Mouse (Mus musculus) Muller cell, postnatal 12 days (primary cell): Measurements from ENCODE around the gene Rnf150.

Experiments
- DNase-seq: peaks from one replicate; pipeline ENCODE4 v3.0.0-alpha.2; 2015; ENCODE audit errors: inconsistent ontology term

Rnf150 gene

GRCm38 (mm10) chr8:82863041-82863744, at the start of gene Rnf150:
TSS of gene Rnf150 (plus strand) at chr8:82863356.
- DNase-seq: peak; percentile 69

GRCm38 (mm10) chr8:82826135-82827046, 36.8 kb upstream of the Rnf150 start:
- DNase-seq: peak; percentile 85

- no peak for DNase-seq
Observed at GRCm38 (mm10) chr8:82840415-82840814, 22.7 kb upstream of the Rnf150 start.

GRCm38 (mm10) chr8:82840963-82841362, 22.2 kb upstream of the Rnf150 start:
- no peak for DNase-seq

- peak; percentile 62 for DNase-seq
Observed at GRCm38 (mm10) chr8:82841520-82842142, 21.5 kb upstream of the Rnf150 start.

GRCm38 (mm10) chr8:82843697-82844096, 19.5 kb upstream of the Rnf150 start:
- no peak for DNase-seq

GRCm38 (mm10) chr8:82844413-82844812, 18.7 kb upstream of the Rnf150 start:
- no peak for DNase-seq

- DNase-seq: no peak
Observed at GRCm38 (mm10) chr8:82846098-82846497, 17.1 kb upstream of the Rnf150 start.

GRCm38 (mm10) chr8:82846730-82847129, 16.4 kb upstream of the Rnf150 start:
- no peak for DNase-seq

- DNase-seq: peak; percentile 30
Observed at GRCm38 (mm10) chr8:82858541-82859342, 4.4 kb upstream of the Rnf150 start.

GRCm38 (mm10) chr8:82859343-82859620, 3.9 kb upstream of the Rnf150 start:
- DNase-seq: no peak

- peak; percentile 74 for DNase-seq
Observed at GRCm38 (mm10) chr8:82863745-82864520, 777 bp downstream of the Rnf150 start.

- DNase-seq: no peak
Observed at GRCm38 (mm10) chr8:82864521-82864818, 1.3 kb downstream of the Rnf150 start.

GRCm38 (mm10) chr8:82865239-82865638, 2.1 kb downstream of the Rnf150 start:
- DNase-seq: no peak

- no peak for DNase-seq
Observed at GRCm38 (mm10) chr8:82866251-82866650, 3.1 kb downstream of the Rnf150 start.

GRCm38 (mm10) chr8:82870840-82871490, 7.8 kb downstream of the Rnf150 start:
- no peak for DNase-seq

GRCm38 (mm10) chr8:82871986-82872385, 8.8 kb downstream of the Rnf150 start:
- no peak for DNase-seq

- DNase-seq: no peak
Observed at GRCm38 (mm10) chr8:82874102-82874501, 10.9 kb downstream of the Rnf150 start.

GRCm38 (mm10) chr8:82875135-82875534, 12.0 kb downstream of the Rnf150 start:
- no peak for DNase-seq

- no peak for DNase-seq
Observed at GRCm38 (mm10) chr8:82884480-82884879, 21.3 kb downstream of the Rnf150 start.

GRCm38 (mm10) chr8:82887234-82887633, 24.1 kb downstream of the Rnf150 start:
- no peak for DNase-seq
